Mouse (Mus musculus) heart, postnatal 0 days (tissue): ENCODE measurements around the gene Tacc3. TPM values are rescaled to one million over a fixed set of nuclear protein-coding genes. Genes with fewer than 3 reads are reported as not detected.
A peak's percentile ranks its signal among the peaks of the same experiment; 100 is the strongest.

Experiments used
- ATAC-seq: fragments of 200-750 bp; cut with Nextera tagmentation; 2 replicates; pipeline ENCODE4 v1.8.0; 2017; ENCODE audit warnings: low read depth, moderate number of reproducible peaks, moderate library complexity; ENCODE audit not compliant: insufficient read depth
- DNase-seq: peaks from one replicate; pipeline ENCODE4 v3.0.0-alpha.2; 2016; ENCODE audit warnings: low spot score
- H3K27ac ChIP-seq: fragments of 300-500 bp; sonication (generic); 2 replicates; pipeline ENCODE4 v1.5.1; 2014; ENCODE audit warnings: low read depth, mild to moderate bottlenecking
- H3K27me3 ChIP-seq: fragments of 300-500 bp; sonication (generic); 2 replicates; pipeline ENCODE4 v1.6.1; 2014; ENCODE audit warnings: low read length, mixed read lengths; ENCODE audit not compliant: control insufficient read depth, insufficient read depth
- H3K36me3 ChIP-seq: fragments of 300-500 bp; sonication (generic); replicated peaks from 2 replicates; pipeline ENCODE4 v1.6.1; 2014; ENCODE audit warnings: low read length, mixed read lengths; ENCODE audit not compliant: control insufficient read depth, insufficient read depth
- H3K4me1 ChIP-seq: fragments of 300-500 bp; sonication (generic); 2 replicates; pipeline ENCODE4 v1.6.1; 2014; ENCODE audit warnings: antibody characterized with exemption; ENCODE audit not compliant: control insufficient read depth, insufficient read depth
- H3K4me2 ChIP-seq: fragments of 300-500 bp; sonication (generic); 2 replicates; pipeline ENCODE4 v1.6.1; 2014; ENCODE audit warnings: low read depth, mild to moderate bottlenecking, low read length, moderate library complexity
- H3K4me3 ChIP-seq: fragments of 300-500 bp; sonication (generic); 2 replicates; pipeline ENCODE4 v1.5.1; 2014; ENCODE audit warnings: low read depth, low read length
- H3K9ac ChIP-seq: fragments of 300-500 bp; sonication (generic); replicated peaks from 2 replicates; pipeline ENCODE4 v1.6.1; 2014; ENCODE audit warnings: low read depth, low read length, mixed read lengths
- H3K9me3 ChIP-seq: fragments of 300-500 bp; sonication (generic); replicated peaks from 2 replicates; pipeline ENCODE4 v1.6.1; 2016; ENCODE audit warnings: low read length; ENCODE audit not compliant: control insufficient read depth
- CTCF ChIP-seq: IDR thresholded peaks from 2 replicates; pipeline ENCODE4 v1.5.1; 2016; ENCODE audit warnings: antibody characterized with exemption, control low read depth, low read depth
- EP300 ChIP-seq: IDR thresholded peaks from 2 replicates; pipeline ENCODE4 v1.6.1; 2016; ENCODE audit warnings: antibody characterized with exemption, low read depth
- whole genome bisulfite sequencing: fragments of 180-500 bp; shearing (Covaris S2); extraction: QIAGEN DNeasy Blood & Tissue Kit; methylation state at CpG from one replicate; pipeline ENCODE4 v1.1.7; 2014; 5-methylcytosine and 5-hydroxymethylcytosine counted together
- polyA plus RNA-seq: library from polyadenylated mRNA; unstranded; fragments of >200 nt; fragmentation: Nextera tagmentation; extraction: Ambion mirVana; gene quantifications from 2 replicates; pipeline ENCODE4 v1.2.1, GENCODE M21; 2015
- total RNA-seq: library from RNA; depleted of rRNA; stranded (reverse); fragments of >200 nt; gene quantifications from 2 replicates; pipeline ENCODE4 v1.2.3, GENCODE M21; 2014; ENCODE audit warnings: low replicate concordance

The Tacc3 gene
- total and polyA plus RNA-seq, 2 experiments from 2014 or later: 39.4 to 42.1 TPM

DNA sequence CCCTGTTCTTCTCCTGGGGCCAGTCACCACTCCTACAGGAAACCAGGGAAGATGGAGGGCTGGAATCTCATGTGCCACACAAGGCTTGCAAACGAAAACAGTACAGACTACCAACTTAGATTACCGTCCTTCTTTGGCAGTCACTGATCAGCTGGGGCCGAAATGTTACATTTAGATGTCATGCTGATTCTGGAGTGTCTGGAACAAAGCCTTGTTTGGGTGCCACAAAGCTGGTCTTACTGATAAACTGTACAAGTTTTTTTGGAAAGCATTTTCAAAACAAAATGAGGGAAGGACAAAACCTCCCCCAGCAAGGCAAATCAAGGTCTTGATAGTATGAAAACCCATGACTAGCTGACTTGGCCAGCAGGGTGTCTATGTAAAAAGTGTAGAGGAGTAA, 34.2 kb upstream of the Tacc3 start:
- ATAC-seq (no peak), DNase-seq (no peak)
- H3K27me3 ChIP-seq: no peaks in the 10 kb centered on the region
- no peak overlapping the region for H3K4me3 ChIP-seq
- H3K9me3 ChIP-seq: no peaks in the 10 kb centered on the region
- whole genome bisulfite sequencing: 67% methylated on average over 3 of the region's 3 CpGs
- no peak for TF ChIP-seq EP300
- no peak for TF ChIP-seq CTCF
- H3K4me2 ChIP-seq: no peak overlapping the region
- H3K4me1 ChIP-seq: peaks cover 8% of the 10 kb centered on the region
- H3K27ac ChIP-seq: no peak overlapping the region
- H3K36me3 ChIP-seq: peaks cover 6% of the 10 kb centered on the region; the same call in 1 of the 2 replicates
- H3K9ac ChIP-seq: no peak overlapping the region

DNA sequence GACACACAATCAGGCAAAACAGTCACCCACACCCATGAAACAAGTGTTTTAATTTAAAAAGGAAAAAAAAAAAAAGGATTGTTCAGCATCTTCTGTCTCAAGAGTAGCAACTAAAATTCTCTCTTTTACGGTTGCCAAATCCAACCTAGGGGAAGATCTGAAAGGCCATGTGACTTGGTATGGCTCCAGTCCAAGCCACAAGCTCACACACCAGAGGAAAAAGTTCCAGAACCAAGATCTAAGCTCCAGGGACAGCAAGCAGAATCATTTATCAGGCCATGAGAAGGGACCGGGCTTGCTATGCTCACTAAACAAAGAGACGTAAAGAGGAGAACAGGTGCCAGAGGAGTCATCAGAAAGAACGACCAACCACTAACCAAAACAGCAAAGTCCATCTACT, 30.0 kb upstream of the Tacc3 start:
- Histone ChIP-seq H3K9ac (no peak overlapping the region), H3K4me3 (peak overlapping the region; percentile 79), H3K9me3 (no peaks in the 10 kb centered on the region), H3K4me1 (peaks cover 8% of the 10 kb centered on the region), H3K4me2 (peak overlapping the region; percentile 90), H3K27me3 (no peaks in the 10 kb centered on the region), H3K27ac (no peak overlapping the region), H3K36me3 (peaks cover 6% of the 10 kb centered on the region; the same call in 1 of the 2 replicates)
- DNase-seq (peak; percentile 33), ATAC-seq (no peak)
- TF ChIP-seq CTCF: no peak
- TF ChIP-seq EP300: no peak
- 12% methylated on average over 4 of the region's 4 CpGs for WGBS

DNA sequence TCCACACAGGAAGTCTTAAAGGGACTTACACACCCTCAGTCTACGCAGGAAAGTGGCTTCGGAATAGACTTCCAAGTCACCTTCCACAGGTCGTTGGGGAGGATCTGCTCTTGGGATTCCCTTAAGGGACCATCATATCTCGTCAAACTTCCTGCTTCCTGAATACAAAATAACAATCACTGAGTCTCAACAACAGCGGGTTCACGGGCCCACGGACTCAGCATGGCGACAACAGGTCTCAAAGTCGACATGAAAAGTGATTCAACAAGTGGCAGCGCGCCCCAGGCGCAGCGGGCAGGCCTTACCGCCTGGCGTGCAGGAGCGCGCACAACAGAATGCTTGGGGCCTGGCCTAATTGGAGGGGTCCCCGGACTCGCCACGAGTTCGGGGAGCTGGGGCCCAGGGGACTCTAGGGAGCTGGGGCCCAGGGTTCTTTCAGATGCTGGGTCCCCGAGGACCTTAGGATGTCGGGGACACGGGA, 29.1 kb upstream of the Tacc3 start:
- DNase-seq (peak; percentile 47), ATAC-seq (peak; percentile 33)
- WGBS: 0% methylated on average over 24 of the region's 24 CpGs

DNA sequence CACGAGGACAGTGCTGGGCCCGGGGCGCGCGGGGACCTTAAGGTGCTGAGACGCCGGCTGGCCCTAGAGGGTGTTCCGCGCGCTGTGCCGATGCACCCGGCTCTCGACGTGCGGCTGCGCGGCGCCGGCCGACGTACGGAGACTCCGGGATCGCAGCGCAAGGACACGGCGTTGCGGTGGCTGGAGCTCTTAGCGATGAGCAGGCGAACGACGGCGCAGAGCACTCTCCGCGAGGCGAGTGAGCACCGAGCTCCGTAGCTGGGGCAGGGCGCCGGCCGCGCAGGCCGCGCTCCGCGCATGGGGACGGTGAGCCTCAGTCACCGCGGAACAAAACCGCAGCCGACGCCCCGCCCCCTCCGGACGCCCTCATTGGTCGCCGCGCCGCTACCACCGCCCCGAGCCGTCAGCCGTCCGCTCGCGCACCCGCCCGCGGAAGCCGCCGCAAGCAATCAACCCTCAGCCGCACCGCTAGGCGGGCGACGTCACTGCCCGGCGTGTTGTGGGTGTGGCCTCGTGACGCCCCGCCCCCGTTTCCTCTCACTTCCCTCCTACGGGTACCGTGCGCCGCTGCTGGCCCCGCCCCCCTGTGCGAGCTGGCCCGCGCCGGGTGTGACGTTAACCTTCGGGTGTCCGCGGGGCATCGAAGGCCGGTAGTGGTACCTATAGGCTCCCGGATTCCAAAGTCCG, 28.5 kb upstream of the Tacc3 start, which contains the start of the genes Fam53a and Gm9903:
Gene Fam53a (minus strand): TSS at position 335 of the 687 bp plus-strand sequence.
Gene Gm9903 (plus strand): TSS at position 625 of the 687 bp plus-strand sequence.
- DNase-seq (peak; percentile 94), ATAC-seq (peak; percentile 96)
- peak within 1 kb of the TSS; percentile 94 for H3K27ac ChIP-seq
- H3K36me3 ChIP-seq: no peaks in the 10 kb centered on the region
- H3K4me2 ChIP-seq: peak within 1 kb of the TSS; percentile 90
- no peaks in the 10 kb centered on the region for H3K9me3 ChIP-seq
- no peaks in the 10 kb centered on the region for H3K27me3 ChIP-seq
- WGBS: under 1% methylated on average over 91 of the region's 99 CpGs
- H3K4me3 ChIP-seq: peak within 1 kb of the TSS; percentile 79
- peaks cover 8% of the 10 kb centered on the region for H3K4me1 ChIP-seq
- TF ChIP-seq EP300 (peak; percentile 45; the same call in 1 of the 2 replicates), CTCF (no peak)
- H3K9ac ChIP-seq: peak within 1 kb of the TSS; percentile 79

More for the DNA sequence above, 29.1 kb upstream of the Tacc3 start:
- Histone ChIP-seq H3K36me3 (no peaks in the 10 kb centered on the region), H3K27me3 (no peaks in the 10 kb centered on the region), H3K9me3 (no peaks in the 10 kb centered on the region), H3K27ac (peak overlapping the region; percentile 94), H3K9ac (peak overlapping the region; percentile 79), H3K4me1 (peaks cover 8% of the 10 kb centered on the region), H3K4me3 (peak overlapping the region; percentile 79), H3K4me2 (peak overlapping the region; percentile 90)
- TF ChIP-seq EP300: no peak
- no peak for TF ChIP-seq CTCF

DNA sequence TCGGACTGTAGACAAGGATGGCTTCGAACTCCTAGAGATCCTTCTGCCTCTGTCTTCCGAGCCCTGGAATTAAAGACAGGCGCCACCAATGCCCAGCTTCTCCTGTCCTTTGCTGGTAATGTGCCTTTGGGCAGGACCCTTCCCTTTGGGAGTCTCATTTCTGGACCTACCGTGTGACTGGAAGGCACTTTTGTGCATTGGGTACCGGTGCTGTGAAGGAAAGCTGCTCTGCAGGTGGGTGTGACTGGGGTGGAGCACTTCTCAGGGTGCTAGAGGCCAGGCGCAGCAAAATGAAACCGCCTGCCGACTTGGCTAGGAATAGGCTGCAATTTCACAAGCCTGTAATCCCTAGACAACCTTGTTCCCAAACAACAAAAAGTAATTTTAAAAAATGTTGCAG, 27.9 kb upstream of the Tacc3 start:
- H3K36me3 ChIP-seq: no peaks in the 10 kb centered on the region

More for the DNA sequence above, 27.9 kb upstream of the Tacc3 start:
- H3K27ac ChIP-seq: peak overlapping the region; percentile 86
- peaks cover 8% of the 10 kb centered on the region for H3K4me1 ChIP-seq
- H3K27me3 ChIP-seq: no peaks in the 10 kb centered on the region
- ATAC-seq (no peak), DNase-seq (no peak)
- WGBS: 2% methylated on average over 9 of the region's 9 CpGs
- H3K9ac ChIP-seq: peak overlapping the region; percentile 59
- H3K4me3 ChIP-seq: peak overlapping the region; percentile 79
- no peaks in the 10 kb centered on the region for H3K9me3 ChIP-seq
- peak overlapping the region; percentile 82 for H3K4me2 ChIP-seq
- no peak for TF ChIP-seq CTCF
- no peak for TF ChIP-seq EP300
